Mouse (Mus musculus) left cerebral cortex, adult 9 months (tissue): ENCODE results near the gene Nrxn1.

Experiments used
- DNase-seq, 2 experiments: peaks; one replicate each; pipeline ENCODE4 v3.0.0; 2022; ENCODE audit warnings: low spot score in 2 of 2

Nrxn1 gene

GRCm38 (mm10) chr17:90809197-90810163 lies 283.4 kb downstream of the Nrxn1 start:
- DNase-seq: peak; percentile 42 to 85

GRCm38 (mm10) chr17:90808256-90808655 lies 284.6 kb downstream of the Nrxn1 start:
- no peak for DNase-seq

DNA sequence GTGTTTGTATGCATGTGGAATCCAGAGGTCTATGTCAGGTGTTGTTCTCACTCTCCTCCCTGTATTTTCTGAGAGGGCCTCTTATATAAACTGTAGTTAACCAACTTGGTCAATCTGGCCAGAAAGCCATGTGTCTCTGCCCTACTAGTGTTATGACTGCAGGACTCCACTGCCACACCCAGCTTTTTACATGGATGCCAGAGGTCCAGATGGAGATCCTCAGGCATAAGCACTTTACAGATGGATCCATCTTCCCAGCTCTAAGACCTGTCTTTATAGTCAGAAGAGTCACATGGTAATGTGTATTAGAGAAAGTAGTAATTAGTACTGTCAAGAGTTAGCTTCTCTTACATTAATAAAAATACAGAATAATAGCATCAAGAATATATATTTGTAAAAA lies 285.7 kb downstream of the Nrxn1 start:
- DNase-seq: no peak

GRCm38 (mm10) chr17:90798689-90799088 lies 294.2 kb downstream of the Nrxn1 start:
- no peak for DNase-seq

GRCm38 (mm10) chr17:90797659-90798288 lies 295.1 kb downstream of the Nrxn1 start:
- DNase-seq: no peak

GRCm38 (mm10) chr17:90796974-90797373 lies 295.9 kb downstream of the Nrxn1 start:
- DNase-seq: no peak

- DNase-seq: no peak
Measured at GRCm38 (mm10) chr17:90788491-90789127, 304.3 kb downstream of the Nrxn1 start.

GRCm38 (mm10) chr17:90788040-90788439 lies 304.8 kb downstream of the Nrxn1 start:
- no peak for DNase-seq

GRCm38 (mm10) chr17:90787121-90787788 lies 305.6 kb downstream of the Nrxn1 start:
- no peak for DNase-seq

GRCm38 (mm10) chr17:90780481-90780880 lies 312.4 kb downstream of the Nrxn1 start:
- no peak for DNase-seq

DNA sequence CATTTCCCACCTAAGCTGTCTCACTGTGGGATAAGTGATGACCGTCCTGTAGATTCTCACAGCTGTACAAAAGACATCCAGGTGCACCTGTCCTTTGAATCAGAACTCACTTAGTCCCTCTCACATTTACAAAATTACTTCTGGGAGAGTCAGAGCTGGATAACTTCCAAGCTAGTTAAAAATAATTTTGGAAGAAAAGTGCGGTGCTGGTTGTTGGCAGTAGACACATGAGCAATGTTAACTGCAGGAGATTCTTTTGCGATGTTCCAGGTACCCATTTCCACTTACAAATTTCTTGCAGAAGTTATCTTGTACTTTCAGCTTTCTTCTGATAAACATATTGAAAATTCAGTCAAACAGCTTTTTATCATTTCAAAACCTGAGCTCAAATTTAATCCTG lies 317.5 kb downstream of the Nrxn1 start:
- DNase-seq: peak in 1 of 2 experiments; percentile 16

GRCm38 (mm10) chr17:90773233-90773632 lies 319.6 kb downstream of the Nrxn1 start:
- no peak for DNase-seq

DNA sequence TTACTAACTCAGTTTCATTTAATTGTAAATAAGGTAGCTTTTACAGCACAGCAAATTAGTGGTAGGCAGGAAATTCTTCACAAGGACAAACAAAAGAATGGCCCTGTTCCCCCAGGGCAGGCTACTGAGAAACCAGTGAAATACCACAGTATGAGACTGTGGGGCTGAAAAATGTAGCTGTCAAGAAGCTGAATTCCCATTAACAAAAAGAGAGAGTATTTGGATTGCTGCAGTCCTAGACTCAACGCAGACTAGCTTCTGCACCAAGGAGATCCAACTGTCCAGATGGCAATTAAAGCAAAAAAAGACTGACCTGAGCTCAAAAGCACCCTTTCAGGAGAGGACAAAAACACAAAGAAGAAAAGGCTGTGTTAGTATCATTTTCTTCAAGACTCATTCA lies 324.7 kb downstream of the Nrxn1 start:
- DNase-seq: no peak

GRCm38 (mm10) chr17:90727124-90727523 lies 365.7 kb downstream of the Nrxn1 start:
- DNase-seq: no peak

DNA sequence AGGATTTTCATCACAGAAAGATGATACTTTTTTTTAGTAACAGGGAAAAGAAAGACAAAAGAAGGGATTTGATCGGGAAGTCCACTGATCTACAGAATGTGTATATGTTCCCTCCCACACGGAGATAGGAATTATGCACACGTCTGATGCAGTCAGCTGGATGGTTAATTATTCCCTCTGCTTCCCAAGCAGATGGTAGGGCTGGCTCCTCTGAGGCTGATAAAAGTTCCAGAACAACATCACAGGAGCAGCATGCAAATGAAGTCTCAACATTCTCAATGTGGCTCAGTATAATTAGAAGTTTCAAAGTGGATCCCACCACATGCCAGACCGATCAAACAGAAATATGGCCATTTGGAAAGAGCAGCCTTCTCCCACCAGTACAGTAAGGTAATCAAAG lies 388.1 kb downstream of the Nrxn1 start:
- DNase-seq: peak; percentile 35 to 60

- DNase-seq: no peak
Measured at GRCm38 (mm10) chr17:90702626-90703025, 390.2 kb downstream of the Nrxn1 start.

- peak in 1 of 2 experiments; percentile 36 for DNase-seq
Measured at GRCm38 (mm10) chr17:90696071-90696800, 396.6 kb downstream of the Nrxn1 start.

DNA sequence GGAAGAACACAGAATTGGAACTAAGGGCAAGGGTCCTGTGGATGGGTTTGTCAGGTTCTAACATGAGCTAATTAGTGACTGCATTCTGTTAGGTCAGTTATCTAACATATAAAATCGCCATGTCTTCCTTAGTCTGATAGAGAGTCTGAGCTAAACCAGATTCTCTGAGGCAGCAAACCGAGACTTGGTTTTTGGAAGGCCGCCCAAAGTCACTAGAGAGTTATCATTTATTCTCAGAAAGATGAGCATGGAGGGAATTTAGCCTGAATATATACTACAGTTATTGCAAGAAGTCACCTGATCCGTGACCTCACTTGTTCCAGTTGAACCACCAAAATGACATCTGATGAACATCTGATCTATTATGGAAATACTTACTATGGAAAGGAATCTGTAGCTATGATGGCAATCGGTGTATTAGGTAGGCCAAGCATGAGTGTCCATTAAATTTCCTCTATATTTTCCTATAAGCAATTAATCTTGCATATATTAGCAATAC lies 397.7 kb downstream of the Nrxn1 start:
- no peak for DNase-seq

- no peak for DNase-seq
Measured at GRCm38 (mm10) chr17:90684172-90684571, 408.7 kb downstream of the Nrxn1 start.

DNA sequence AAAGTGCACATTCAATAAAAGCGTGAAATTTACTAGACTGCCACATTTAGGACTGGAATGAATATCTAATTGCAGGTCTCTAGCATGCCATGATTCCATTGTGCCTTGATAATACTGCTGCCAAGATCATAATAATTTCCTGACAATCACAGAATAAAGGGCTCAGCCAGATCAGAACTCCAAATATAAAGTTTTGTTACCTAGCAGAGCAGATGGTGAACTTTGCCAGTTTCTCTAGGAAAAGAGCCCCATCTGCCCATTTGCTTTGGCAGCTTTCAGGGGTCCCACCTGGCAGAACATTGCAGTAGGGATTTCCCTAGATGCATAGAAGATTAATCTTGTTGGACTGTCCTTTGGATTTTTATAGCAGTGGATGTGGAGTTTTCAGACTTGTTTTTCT lies 411.9 kb downstream of the Nrxn1 start:
- no peak for DNase-seq

- DNase-seq: no peak
Measured at GRCm38 (mm10) chr17:90676676-90677075, 416.2 kb downstream of the Nrxn1 start.
